Mouse (Mus musculus): ENCODE results near the gene Zfhx3.

The Zfhx3 gene

GRCm38 (mm10) chr8:108701381-108702175, 759.1 kb downstream of the Zfhx3 start:
- no peak for DNase-seq (ENCODE audit: low spot score)

- DNase-seq (ENCODE audit: low spot score): no peak
Observed at GRCm38 (mm10) chr8:108702201-108702600, 759.8 kb downstream of the Zfhx3 start.

- no peak for DNase-seq (ENCODE audit: low spot score)
Observed at GRCm38 (mm10) chr8:108705751-108706150, 763.3 kb downstream of the Zfhx3 start.

- DNase-seq (ENCODE audit: low spot score): no peak
Observed at GRCm38 (mm10) chr8:108706491-108706847, 764.0 kb downstream of the Zfhx3 start.

GRCm38 (mm10) chr8:108706848-108707541, 764.6 kb downstream of the Zfhx3 start:
- no peak for DNase-seq (ENCODE audit: low spot score)

GRCm38 (mm10) chr8:108707576-108708281, 765.3 kb downstream of the Zfhx3 start:
- no peak for DNase-seq (ENCODE audit: low spot score)

- DNase-seq (ENCODE audit: low spot score): no peak
Observed at GRCm38 (mm10) chr8:108708833-108709387, 766.5 kb downstream of the Zfhx3 start.

GRCm38 (mm10) chr8:108709441-108709840, 767.0 kb downstream of the Zfhx3 start:
- no peak for DNase-seq (ENCODE audit: low spot score)

- no peak for DNase-seq (ENCODE audit: low spot score)
Observed at GRCm38 (mm10) chr8:108709928-108710606, 767.6 kb downstream of the Zfhx3 start.

GRCm38 (mm10) chr8:108710607-108711489, 768.4 kb downstream of the Zfhx3 start:
- no peak for DNase-seq (ENCODE audit: low spot score)

GRCm38 (mm10) chr8:108711490-108711793, 769.0 kb downstream of the Zfhx3 start:
- DNase-seq (ENCODE audit: low spot score): no peak

- DNase-seq (ENCODE audit: low spot score): no peak
Observed at GRCm38 (mm10) chr8:108712001-108712411, 769.6 kb downstream of the Zfhx3 start.

GRCm38 (mm10) chr8:108712607-108713006, 770.2 kb downstream of the Zfhx3 start:
- no peak for DNase-seq (ENCODE audit: low spot score)

- no peak for DNase-seq (ENCODE audit: low spot score)
Observed at GRCm38 (mm10) chr8:108713346-108714142, 771.1 kb downstream of the Zfhx3 start.

GRCm38 (mm10) chr8:108714143-108714635, 771.7 kb downstream of the Zfhx3 start:
- DNase-seq (ENCODE audit: low spot score): no peak

- DNase-seq (ENCODE audit: low spot score): no peak
Observed at GRCm38 (mm10) chr8:108714636-108715415, 772.4 kb downstream of the Zfhx3 start.

GRCm38 (mm10) chr8:108715416-108715948, 773.0 kb downstream of the Zfhx3 start:
- DNase-seq (ENCODE audit: low spot score): no peak

GRCm38 (mm10) chr8:108716291-108716811, 773.9 kb downstream of the Zfhx3 start:
- no peak for DNase-seq (ENCODE audit: low spot score)

- DNase-seq (ENCODE audit: low spot score): no peak
Observed at GRCm38 (mm10) chr8:108717545-108717944, 775.1 kb downstream of the Zfhx3 start.
